Mouse (Mus musculus): ENCODE measurements around the gene Cobll1. TPM values are rescaled to one million over a fixed set of nuclear protein-coding genes. Genes with fewer than 3 reads are reported as not detected.

Gene Cobll1
- total RNA-seq, 4 experiments from 2014 or later, result 62.1 to 74.3 (median 67.0) TPM

GRCm38 (mm10) chr2:65093990-65094389 lies 145.2 kb downstream of the Cobll1 start:
- DNase-seq (ENCODE audit: low spot score), result no peak

GRCm38 (mm10) chr2:65090986-65091385 lies 148.2 kb downstream of the Cobll1 start:
- peak; percentile 22 for DNase-seq (ENCODE audit: low spot score)

GRCm38 (mm10) chr2:65087197-65087596 lies 152.0 kb downstream of the Cobll1 start:
- DNase-seq (ENCODE audit: low spot score), result no peak

GRCm38 (mm10) chr2:65083411-65083810 lies 155.8 kb downstream of the Cobll1 start:
- DNase-seq (ENCODE audit: low spot score), result no peak

- DNase-seq (ENCODE audit: low spot score), result no peak
These were observed 161.7 kb downstream of the Cobll1 start for GRCm38 (mm10) chr2:65077544-65077943.

DNA sequence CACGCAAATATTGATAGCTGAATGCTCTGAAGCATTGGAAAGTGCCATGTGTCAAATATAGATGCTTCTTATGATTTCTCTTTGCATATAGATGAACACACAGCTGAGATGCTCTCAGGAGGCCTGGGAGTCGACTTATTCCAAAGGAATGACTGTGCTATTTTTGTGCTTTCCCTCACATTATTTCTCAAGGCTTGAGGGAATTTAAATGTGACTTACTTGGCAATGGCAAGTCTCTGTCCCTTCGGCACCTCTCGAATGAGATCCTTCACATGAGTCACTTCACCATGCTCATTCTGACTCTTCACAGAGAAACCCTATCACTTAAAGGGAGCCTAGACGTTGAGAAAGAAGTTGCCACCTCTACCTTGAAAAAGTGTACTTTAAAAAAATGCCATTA lies 163.4 kb downstream of the Cobll1 start:
- no peak for DNase-seq (ENCODE audit: low spot score)

DNA sequence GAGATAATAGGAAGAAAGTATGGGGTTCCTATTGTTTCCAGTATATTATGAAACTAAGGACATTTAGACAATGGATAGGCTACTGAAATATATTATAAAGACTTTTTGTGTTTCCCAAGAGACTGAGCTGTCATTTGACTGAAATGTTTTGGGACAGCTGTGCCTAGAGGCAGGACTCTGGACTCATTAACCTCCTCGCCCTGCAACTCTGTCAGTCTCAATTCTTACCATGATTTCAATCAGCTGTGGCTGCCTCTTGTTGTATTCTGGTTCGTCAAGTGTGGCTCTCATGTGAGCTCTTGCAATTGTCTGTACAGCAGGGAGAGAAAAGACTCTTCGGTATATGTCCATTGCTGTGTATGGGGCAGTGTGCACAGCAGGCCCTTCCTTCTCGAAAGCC lies 163.8 kb downstream of the Cobll1 start:
- DNase-seq (ENCODE audit: low spot score), result no peak

DNA sequence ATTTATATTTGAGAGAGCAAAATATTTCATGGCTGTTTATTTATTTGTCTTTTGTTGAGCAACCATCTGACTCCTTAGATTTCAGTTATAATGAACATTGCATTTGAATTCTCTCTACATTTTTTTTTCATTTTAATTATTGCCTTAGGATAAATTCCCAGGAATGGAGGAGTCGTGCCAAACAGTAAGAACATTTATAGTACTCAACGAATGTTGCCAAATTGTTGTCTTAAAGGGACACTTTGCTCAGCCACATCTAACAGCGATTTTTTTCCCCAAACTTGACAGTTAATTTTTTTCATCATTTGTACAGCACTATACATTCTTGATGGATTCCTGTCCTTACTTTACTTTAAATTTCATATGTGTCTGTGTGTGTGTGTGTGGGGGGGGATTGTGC lies 167.0 kb downstream of the Cobll1 start:
- no peak for DNase-seq (ENCODE audit: low spot score)

DNA sequence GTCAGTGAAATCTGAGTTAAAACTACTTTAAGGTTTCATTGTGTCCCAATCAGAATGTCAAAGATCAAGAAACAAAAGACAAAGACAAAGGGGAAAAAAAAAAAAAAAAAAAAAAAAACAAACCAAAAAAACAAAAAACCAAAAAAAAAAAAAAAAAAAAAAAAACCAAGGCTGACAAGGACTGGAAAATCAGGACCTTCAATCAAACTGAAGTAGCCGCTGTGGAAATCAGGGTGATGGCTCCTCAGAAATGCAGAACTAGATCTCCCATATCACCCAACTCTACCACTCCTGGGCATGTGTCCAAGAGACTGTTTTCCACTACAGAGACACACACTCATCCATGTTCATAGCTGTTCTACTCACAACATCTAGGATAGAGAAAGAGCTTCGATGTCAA lies 185.4 kb downstream of the Cobll1 start:
- DNase-seq (ENCODE audit: low spot score), result no peak

GRCm38 (mm10) chr2:65052191-65053012 lies 186.8 kb downstream of the Cobll1 start:
- DNase-seq (ENCODE audit: low spot score), result no peak

DNA sequence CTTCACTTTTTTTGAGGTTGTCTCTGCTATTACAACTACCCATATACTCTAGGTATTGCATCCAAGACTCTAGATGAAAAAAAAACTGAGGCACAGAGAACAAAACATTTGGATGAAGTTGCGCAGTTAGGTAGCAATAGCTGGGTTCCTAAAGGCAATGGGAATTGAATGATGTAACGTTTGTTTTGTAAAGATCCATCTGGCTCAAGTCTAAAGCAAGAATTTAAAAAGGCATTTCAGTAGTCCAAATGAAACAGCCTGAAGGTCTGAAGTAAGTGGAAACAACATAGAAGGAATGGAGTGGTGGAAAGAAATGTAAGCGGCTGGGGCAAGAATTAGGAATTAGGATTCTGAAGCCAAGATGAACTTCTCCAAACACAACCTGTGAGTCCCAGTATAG lies 188.4 kb downstream of the Cobll1 start:
- DNase-seq (ENCODE audit: low spot score), result no peak

DNA sequence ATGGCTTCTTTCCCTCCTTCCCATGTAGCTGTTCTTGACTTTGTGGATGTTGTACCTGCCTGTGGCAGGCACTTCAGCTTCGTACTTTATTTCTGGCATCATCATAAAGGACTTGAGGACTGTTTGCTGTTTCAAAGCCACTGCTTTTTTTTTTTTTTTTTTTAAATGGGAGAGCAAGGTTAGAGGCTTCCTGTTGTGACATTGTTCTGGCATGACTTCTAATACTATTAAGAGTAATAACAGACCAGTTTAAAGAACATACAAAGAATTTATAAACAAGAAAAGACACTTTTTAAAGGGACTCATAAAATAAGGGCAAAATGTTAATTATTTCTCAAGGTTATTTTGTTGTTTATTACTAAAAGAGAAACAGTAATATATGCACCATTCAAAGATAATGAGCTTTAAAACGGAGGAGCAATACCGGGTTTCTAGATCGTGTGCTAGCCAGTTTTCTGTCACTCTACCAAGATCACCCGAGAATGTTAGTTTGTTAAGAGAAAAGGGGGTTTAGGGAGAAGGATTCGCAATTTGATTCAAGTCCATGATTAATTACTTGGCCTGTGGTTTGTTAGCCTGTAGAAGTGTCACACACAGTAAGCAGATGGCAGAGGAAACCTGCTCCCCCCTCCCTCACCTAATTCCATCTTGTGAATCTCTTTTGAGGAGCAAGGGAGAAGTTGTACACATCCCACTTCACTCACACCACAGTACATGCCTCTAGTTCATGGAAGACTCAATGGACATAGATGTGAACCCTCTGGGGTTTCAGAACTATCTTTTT lies 190.8 kb downstream of the Cobll1 start:
- no peak for DNase-seq (ENCODE audit: low spot score)

Other genes starting within 250 kb of the Cobll1 start
- gene Grb14, start 214.4 kb downstream of the Cobll1 start, total RNA-seq (2022), result 100 to 1,000 TPM; 199 to 254 (median 223) TPM
- 1 to 10 TPM in 3 of 4 experiments, under 1 TPM in 1; 0.91 to 2.5 (median 1.6) TPM for gene Slc38a11, start 124.6 kb upstream of the Cobll1 start, total RNA-seq (2022)